Mouse (Mus musculus) G1E (cell line): ENCODE data around the gene Lhfpl2.

Experiments used
- CTCF ChIP-seq: IDR thresholded peaks from 2 replicates; pipeline ENCODE4 v1.5.1; 2012; ENCODE audit warnings: low read depth, low read length, inconsistent platforms, mixed read lengths
- GATA1 ChIP-seq: IDR thresholded peaks from 2 replicates; pipeline ENCODE4 v1.6.1; 2012; ENCODE audit warnings: borderline replicate concordance, low read length, inconsistent platforms, mixed read lengths

DNA sequence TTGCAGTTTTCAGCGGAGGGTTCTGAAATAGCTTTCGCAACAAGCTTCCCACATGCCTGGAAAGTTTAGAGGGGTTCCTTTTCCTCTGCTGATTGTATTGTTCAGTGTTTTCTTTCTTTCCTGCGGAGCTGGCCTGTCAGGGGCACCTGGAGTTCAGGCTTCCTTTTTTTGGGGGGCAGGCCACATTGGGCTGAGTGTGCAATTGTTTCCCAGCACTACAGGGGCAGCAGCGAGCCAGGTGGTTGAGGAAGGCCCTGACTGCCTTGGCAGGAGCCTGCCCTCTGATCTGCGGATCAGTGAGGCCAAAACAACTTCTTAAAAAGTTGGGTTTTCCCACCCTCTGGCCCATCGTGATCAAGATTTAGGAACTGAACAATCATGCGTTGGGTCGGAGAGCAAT is 5.6 kb downstream of the Lhfpl2 start:
- TF ChIP-seq CTCF (no peak), GATA1 (no peak)
